Mouse (Mus musculus) C2C12 (cell line): ENCODE results near the gene Tceal5.

ENCODE experiments used
- CEBPB ChIP-seq: IDR thresholded peaks from one replicate; pipeline ENCODE4 v1.6.1; 2011; ENCODE audit warnings: low read depth, mild to moderate bottlenecking, control low read depth, moderate library complexity
- CTCF ChIP-seq: IDR thresholded peaks from one replicate; pipeline ENCODE4 v1.5.1; 2011; ENCODE audit not compliant: control insufficient read depth, insufficient read depth, insufficient read length
- FOSL1 ChIP-seq: IDR thresholded peaks from one replicate; pipeline ENCODE4 v1.8.0; 2011; ENCODE audit warnings: mild to moderate bottlenecking, low read length; ENCODE audit not compliant: poor library complexity, insufficient read depth, severe bottlenecking
- MAX ChIP-seq: IDR thresholded peaks from one replicate; pipeline ENCODE4 v1.6.1; 2011; ENCODE audit warnings: mild to moderate bottlenecking, control low read depth
- USF1 ChIP-seq: IDR thresholded peaks from one replicate; pipeline ENCODE4 v1.6.1; 2011; ENCODE audit warnings: low read depth, mild to moderate bottlenecking, control low read depth, moderate library complexity

DNA sequence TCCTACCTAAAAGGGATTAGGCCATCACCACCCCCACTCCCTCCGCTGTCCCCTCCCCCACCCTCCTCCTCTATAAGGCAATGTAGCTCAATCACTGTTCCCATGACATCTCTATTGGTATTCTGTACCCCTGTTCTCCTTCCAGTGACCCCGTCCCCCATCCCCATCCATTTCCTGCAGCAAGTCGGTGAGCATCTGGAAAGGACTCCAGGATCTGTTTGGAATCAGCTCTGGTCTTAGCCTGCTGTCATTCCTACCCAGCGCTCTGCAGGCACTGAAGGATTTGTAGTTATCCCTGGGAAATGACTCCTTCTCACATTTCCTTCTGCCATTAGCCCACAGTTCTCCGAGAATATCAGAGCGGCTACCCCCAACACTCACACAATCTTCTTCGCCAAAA is 419 bp downstream of the Tceal5 start:
- TF ChIP-seq CTCF (no peak), USF1 (no peak), FOSL1 (no peak), CEBPB (no peak), MAX (no peak)
